Mouse (Mus musculus): ENCODE results near the gene Zfp202. TPM values are rescaled to one million over a fixed set of nuclear protein-coding genes. Genes with fewer than 3 reads are reported as not detected.
A peak's percentile ranks its signal among the peaks of the same experiment; 100 is the strongest.

Zfp202 gene
- total RNA-seq, 2 experiments from 2014 or later, result 2.5 to 3.2 TPM

GRCm38 (mm10) chr9:40240311-40240710, 48.2 kb downstream of the Zfp202 start:
- DNase-seq, result no peak

DNA sequence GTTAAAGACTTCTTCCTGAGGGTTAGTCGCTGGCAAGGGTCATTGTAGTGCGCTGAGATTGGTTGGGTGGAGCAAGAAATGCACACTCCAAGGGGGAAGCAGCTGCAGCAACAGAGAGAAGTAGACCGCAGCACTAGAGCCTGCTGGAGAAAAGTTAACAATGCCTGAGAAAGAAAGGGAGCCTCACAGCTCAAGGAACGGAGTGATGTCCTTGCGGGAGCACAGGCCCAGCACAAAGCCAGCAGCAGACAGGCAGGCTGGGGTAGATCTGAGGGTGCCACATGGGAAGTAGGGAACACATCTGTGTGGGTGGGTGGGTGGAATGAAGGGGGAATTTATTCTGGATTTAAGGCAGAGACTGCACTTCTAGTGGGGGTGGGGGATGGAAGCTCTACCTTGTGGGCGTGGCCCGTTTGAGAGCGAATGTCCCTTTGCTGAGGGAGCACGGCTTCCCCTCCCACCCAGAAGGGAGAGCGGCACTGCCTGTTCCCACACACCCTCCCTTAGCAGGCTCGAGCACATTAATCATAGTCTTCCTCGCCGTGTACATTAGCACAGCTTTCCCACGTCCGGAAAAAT, 49.2 kb downstream of the Zfp202 start:
- peak; percentile 23 for DNase-seq

DNA sequence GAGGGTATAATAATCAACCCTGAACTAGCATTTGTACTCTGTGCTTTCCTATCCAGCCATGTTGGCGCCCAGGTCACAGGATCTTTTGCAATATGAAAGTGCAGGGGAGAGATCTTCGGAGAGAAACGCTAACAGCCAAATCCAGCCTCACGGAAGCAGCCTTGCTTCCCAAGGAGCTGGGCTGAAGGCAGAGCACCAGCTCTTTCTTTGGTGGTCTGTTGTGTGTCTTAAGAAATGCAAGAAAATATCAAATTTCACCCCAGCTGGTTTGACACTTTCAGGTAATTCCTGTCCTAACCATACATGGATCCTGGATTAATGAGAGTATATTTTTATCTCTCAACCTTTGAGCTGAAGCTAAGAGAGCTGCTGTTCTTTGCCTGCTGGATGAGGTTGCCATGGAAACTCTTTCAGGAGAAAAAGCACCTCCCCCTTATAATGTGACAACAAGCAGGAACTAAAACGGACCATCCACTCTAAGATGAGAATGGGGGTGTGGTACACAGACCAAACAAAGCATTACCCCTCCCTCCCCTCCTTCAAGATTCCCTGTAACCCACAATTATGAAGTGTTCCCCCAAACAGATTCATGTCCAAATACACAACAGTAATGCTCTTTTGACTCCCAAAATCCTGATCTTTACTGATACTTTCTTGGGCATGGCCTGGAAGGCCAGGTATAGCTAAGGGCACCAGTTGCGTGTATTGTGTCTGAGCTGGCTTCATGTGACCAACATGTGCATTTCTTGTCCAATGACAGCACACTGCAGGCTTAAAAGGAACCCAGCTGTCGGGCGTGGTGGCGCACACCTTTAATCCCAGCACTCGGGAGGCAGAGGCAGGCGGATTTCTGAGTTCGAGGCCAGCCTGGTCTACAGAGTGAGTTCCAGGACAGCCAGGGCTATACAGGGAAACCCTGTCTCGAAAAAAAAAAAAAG, 50.1 kb downstream of the Zfp202 start:
- DNase-seq, result no peak

DNA sequence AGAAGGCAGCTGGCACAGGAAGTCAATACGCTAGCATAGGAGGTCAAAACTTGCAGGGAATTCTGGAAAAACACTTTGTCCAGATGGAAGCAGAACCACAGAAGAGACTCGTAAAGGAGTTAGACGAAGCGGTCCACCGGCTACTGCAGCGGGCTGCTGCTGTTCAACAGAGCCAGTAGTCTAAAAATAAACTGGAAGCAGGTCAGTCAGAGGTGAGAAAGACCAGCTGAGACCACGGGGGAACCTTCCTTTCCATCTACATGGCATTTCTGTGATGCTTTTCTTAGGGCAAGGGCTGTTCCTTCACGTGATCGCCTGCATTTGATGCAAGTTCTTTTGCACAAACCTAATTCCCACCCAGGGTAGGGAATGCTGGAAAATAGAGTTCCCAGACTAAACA, 53.4 kb downstream of the Zfp202 start:
- DNase-seq, result no peak

DNA sequence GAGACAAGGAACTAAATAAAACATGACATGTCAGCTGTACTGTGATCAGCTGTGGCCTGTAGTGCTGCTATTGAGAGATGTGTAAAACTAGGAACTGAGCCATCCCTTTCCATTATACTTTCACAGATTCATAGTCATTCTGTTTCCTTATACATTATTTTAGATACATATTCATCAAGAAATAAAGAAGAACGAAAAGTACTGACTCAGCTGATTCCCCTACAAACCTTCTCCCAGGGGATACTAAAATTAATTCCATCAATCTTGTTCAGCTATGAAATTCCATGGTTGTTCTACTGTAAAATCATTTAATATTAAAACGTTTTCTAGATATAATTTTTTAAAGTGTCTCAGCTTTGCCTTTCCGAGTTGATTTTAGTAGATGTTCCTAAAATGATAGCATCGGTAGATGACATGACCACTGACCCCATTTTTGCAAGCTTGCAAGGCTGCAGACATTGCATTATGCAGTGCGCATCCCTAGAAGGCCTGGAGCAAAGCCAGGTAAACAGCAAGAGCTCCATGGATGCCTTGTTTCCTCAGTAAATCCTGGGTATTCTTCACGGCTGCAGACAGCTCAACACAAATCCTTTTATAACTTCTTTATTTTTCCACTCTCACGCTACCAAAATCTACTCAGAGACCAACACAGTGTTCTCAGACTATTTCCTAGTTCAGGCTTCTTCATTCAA, 54.0 kb downstream of the Zfp202 start:
- DNase-seq, result no peak

DNA sequence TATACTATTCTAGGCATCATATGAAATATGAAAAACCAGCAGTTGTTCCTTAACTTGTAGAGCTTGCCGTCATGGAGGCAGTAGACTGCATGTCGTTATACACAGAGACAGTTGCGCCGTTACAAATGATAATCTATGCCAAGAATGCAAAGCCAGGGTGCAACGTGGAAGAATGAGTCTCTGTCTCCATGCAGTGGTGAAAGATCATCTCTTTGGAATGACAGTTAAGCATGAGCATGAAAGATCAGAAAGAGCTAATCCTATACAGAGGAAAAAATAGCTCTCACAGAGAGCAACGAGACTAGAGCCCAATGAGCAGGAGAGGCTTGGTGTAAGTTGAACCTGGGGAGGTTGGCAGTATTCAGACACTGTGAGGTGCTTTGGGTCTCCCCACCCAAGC, 54.6 kb downstream of the Zfp202 start:
- no peak for DNase-seq

DNA sequence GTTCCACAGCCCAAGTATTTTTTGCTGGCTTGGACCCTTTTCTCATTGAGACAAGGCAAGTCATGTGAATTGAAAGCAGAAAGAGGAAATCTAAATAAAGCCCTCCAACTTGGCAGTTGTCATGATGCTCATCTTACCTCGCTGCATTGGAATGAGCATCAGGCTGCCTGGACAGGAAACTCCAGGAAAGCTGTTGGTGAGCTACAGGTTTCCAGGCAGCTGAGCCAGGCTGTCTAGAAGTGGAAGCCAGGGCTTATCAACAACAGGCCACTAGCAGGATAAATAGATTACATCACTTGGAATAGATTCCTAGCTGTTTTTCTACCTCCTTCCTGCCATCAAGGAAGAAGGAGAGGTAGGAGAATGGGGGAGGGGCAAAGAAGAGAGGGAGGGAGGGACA, 57.0 kb downstream of the Zfp202 start:
- no peak for DNase-seq

DNA sequence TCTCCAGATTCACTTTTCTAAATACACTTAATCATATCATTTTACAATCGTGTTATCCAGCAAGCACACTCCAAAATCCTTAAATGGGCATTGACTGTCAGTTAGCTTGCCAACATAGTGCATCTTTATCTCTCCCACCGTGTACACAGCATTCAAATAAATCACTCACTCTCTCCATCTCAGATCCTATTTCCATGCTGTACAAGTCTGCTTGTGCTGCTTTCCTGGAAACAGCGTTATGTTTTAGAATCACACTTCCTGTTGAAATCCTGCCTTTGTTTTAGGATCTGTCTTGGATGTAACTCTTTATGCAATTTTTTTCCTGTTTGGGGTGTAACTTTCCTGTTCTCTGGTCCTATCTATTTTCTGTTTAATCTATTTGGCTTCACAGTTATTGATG, 60.3 kb downstream of the Zfp202 start:
- DNase-seq, result no peak

Other genes with a start within 250 kb of the Zfp202 start
- gene Olfr975, start 240.3 kb upstream of the Zfp202 start, total RNA-seq (2021), result not detected
- gene Olfr976, start 231.2 kb upstream of the Zfp202 start, total RNA-seq (2021), result not detected
- not detected for gene Olfr978, start 200.2 kb upstream of the Zfp202 start, total RNA-seq (2021)
- not detected for gene Olfr979, start 188.9 kb upstream of the Zfp202 start, total RNA-seq (2021)
- gene Olfr980, start 182.7 kb upstream of the Zfp202 start, total RNA-seq (2021), result not detected
- not detected for gene Olfr981, start 170.9 kb upstream of the Zfp202 start, total RNA-seq (2021)
- gene Olfr982, start 118.5 kb upstream of the Zfp202 start, total RNA-seq (2021), result not detected
- gene Olfr983, start 98.7 kb upstream of the Zfp202 start, total RNA-seq (2021), result not detected
- not detected for gene Olfr984, start 78.1 kb upstream of the Zfp202 start, total RNA-seq (2021)
- gene Olfr985, start 62.1 kb upstream of the Zfp202 start, total RNA-seq (2021), result not detected
- gene Tmem225, start 44.2 kb upstream of the Zfp202 start, total RNA-seq (2021), result not detected
- not detected for gene Olfr986, start 11.4 kb upstream of the Zfp202 start, total RNA-seq (2021)
- gene Scn3b, start 76.9 kb downstream of the Zfp202 start, total RNA-seq (2021), result 1 to 10 TPM; 8.2 to 8.9 TPM

Measured in gastrocnemius, postnatal 10 days (tissue).